Comparison of ENCODE assay signal across 8 mouse cellular contexts in the genomic region with DNA sequence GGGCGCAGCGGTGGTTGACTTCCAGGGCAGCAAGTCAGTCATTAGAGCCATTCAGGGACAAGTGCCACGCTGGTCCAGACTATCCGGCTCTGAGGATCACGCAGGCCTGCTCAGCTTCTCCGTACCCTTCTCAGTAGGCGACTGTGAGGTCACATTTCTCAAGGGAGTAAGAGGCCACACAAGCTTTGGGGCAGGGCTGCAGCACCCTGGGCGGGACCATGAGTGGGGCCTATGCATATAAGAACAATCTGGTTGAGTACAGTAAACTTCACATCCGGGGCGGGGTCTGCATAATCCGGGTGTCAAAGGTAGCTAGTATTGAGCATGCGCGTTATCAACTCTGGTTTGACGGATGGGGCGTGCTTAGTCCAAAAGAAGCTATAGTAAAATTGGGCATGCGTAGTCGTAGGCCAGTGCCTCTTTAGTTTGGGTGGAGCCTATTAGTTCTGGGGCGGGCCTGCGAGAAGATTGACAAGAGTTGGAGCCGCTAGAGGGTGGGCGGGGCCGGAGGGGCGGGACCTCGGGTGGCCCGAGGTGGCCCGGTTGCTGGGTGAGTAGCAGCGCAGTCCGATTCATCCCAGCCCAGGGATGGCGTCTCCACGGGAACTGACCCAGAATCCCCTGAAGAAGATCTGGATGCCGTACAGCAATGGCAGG. TPM values are rescaled to one million over a fixed set of nuclear protein-coding genes. Genes with fewer than 3 reads are reported as not detected.
DNase-seq lines count a peak whose midpoint lies in the region; ATAC-seq lines count a peak whose summit lies in the region.

A gene (plus strand): TSS at position 351 of the 657 bp plus-strand sequence.

- no peaks in the 10 kb centered on the region for H3K27me3 ChIP-seq in forebrain, embryonic 14.5 days (replicated peaks; ENCODE audit: control insufficient read depth, insufficient read depth, low read length)
- H3K27me3 ChIP-seq in neural tube, embryonic 15.5 days (replicated peaks): no peaks in the 10 kb centered on the region

- H3K36me3 ChIP-seq in forebrain, embryonic 14.5 days (ENCODE audit: control insufficient read depth, insufficient read depth, low read length): no peaks in the 10 kb centered on the region
- no peaks in the 10 kb centered on the region for H3K36me3 ChIP-seq in neural tube, embryonic 15.5 days

- WGBS in forebrain, embryonic 14.5 days: 2% methylated on average over 31 of the region's 31 CpGs
- WGBS in neural tube, embryonic 15.5 days: 1% methylated on average over 31 of the region's 31 CpGs

- DNase-seq in ES-CJ7 (ENCODE audit: low read depth, low spot score): peak; percentile 100
- peak; percentile 91 for DNase-seq in cerebellum, adult 11 months
- peak; percentile 100 for DNase-seq in forebrain, embryonic 14.5 days (ENCODE audit: low spot score)
- DNase-seq in heart, postnatal 14 days: peak; percentile 89 to 93
- DNase-seq in layer of hippocampus, adult 11-12 months (ENCODE audit: low spot score): peak; percentile 98
- peak; percentile 99 to 100 for DNase-seq in lung, adult 18-20 months
- peak; percentile 93 for DNase-seq in testis, postnatal 14 days (ENCODE audit: low spot score)

- H3K4me1 ChIP-seq in forebrain, embryonic 14.5 days (ENCODE audit: control insufficient read depth, insufficient read depth, low read length): peaks cover 9% of the 10 kb centered on the region
- peaks cover 44% of the 10 kb centered on the region for H3K4me1 ChIP-seq in neural tube, embryonic 15.5 days

- H3K4me3 ChIP-seq in forebrain, embryonic 14.5 days (ENCODE audit: low read depth, low read length): peak within 1 kb of the TSS; percentile 54
- peak within 1 kb of the TSS; percentile 56 for H3K4me3 ChIP-seq in neural tube, embryonic 15.5 days (replicated peaks)

- intact Hi-C loops in heart, postnatal 14 days (cut with DNase I): loop anchor here (5.0 kb wide), 1 partner anchor 54 kb away; a partner anchor contains a TSS

- H3K9ac ChIP-seq in forebrain, embryonic 14.5 days (ENCODE audit: low read length): peak within 1 kb of the TSS; percentile 69
- peak within 1 kb of the TSS; percentile 63 for H3K9ac ChIP-seq in neural tube, embryonic 15.5 days (replicated peaks)

- peak within 1 kb of the TSS; percentile 75 for H3K27ac ChIP-seq in forebrain, embryonic 14.5 days (ENCODE audit: low read depth, low read length)
- H3K27ac ChIP-seq in neural tube, embryonic 15.5 days (replicated peaks): peak within 1 kb of the TSS; percentile 86

- H3K9me3 ChIP-seq in forebrain, embryonic 14.5 days (replicated peaks; ENCODE audit: control insufficient read depth, low read length): no peaks in the 10 kb centered on the region
- no peaks in the 10 kb centered on the region for H3K9me3 ChIP-seq in neural tube, embryonic 15.5 days (replicated peaks)

- peak within 1 kb of the TSS; percentile 77 for H3K4me2 ChIP-seq in forebrain, embryonic 14.5 days (ENCODE audit: low read length)
- peak within 1 kb of the TSS; percentile 85 for H3K4me2 ChIP-seq in neural tube, embryonic 15.5 days

- ATAC-seq in forebrain, embryonic 14.5 days: peak; percentile 96
- ATAC-seq in neural tube, embryonic 15.5 days (ENCODE audit: low FRiP score): peak; percentile 95

RNA-seq across cellular contexts. Expression of the gene that starts here (rescaled TPM):
- polyA plus RNA-seq in forebrain, embryonic 14.5 days (2014; fragmentation: Nextera tagmentation; extraction: Ambion mirVana): 16.0 and 20.8 TPM in 2 replicates
- total RNA-seq in heart, postnatal 14 days (2021): 1 to 10 TPM; 1.9 to 3.2 TPM
- 26.3 and 30.1 TPM in 2 replicates for polyA plus RNA-seq in neural tube, embryonic 15.5 days (2015; fragmentation: Nextera tagmentation; extraction: Ambion mirVana)

Comparison
In these comparisons a context has a peak if more than half of its experiments do, and no peak if none do; other contexts are left out.
1. Peak in every context shown above with its lines: DNase-seq, ATAC-seq, H3K4me3 ChIP-seq and H3K27ac ChIP-seq.